In genomic region chr2:31572915-31573635, GRCm38 (mm10) we compare ENCODE assay signal across 8 mouse cellular contexts. TPM values are rescaled to one million over a fixed set of nuclear protein-coding genes. Genes with fewer than 3 reads are reported as not detected.
A peak's percentile ranks its signal among the peaks of the same experiment; 100 is the strongest.
DNase-seq lines count a peak whose midpoint lies in the region; TF ChIP-seq lines count a peak whose summit lies in the region.

No protein-coding gene starts in this region.

- peak; percentile 40 for DNase-seq in gastrocnemius, postnatal 14 days
- no peak for DNase-seq in gastrocnemius, postnatal 36 days
- DNase-seq in thymus, adult 2 months: no peak
- DNase-seq in thymus, postnatal 4 days: no peak
- peak; percentile 10 to 65 for DNase-seq in frontal cortex, adult 2 months (ENCODE audit: extremely low spot score in 1 of 2, low spot score in 1 of 2)
- DNase-seq in liver, adult 2 months (ENCODE audit: extremely low read depth, low read depth, low spot score): no peak
- no peak for DNase-seq in urinary bladder, postnatal 4 days (ENCODE audit: low spot score in 2 of 2)

- 5% methylated on average over 41 of the region's 41 CpGs for WGBS in thymus, adult 2 months
- WGBS in liver, adult 2 months: under 1% methylated on average over 38 of the region's 41 CpGs
- 1% methylated on average over 41 of the region's 41 CpGs for WGBS in small intestine, adult 2 months

- no peak overlapping the region for H3K27ac ChIP-seq in thymus, adult 2 months (ENCODE audit: control insufficient read depth, insufficient read depth, low read length)
- H3K27ac ChIP-seq in liver, adult 2 months (replicated peaks; ENCODE audit: insufficient read depth, low read depth, low read length): peak overlapping the region; percentile 1; the same call in 1 of the 2 replicates
- H3K27ac ChIP-seq in small intestine, adult 2 months (ENCODE audit: insufficient read depth, low read depth, low read length): no peak overlapping the region

- H3K27me3 ChIP-seq in thymus, adult 2 months (ENCODE audit: control insufficient read depth, insufficient read depth, low read length): no peaks in the 10 kb centered on the region
- no peaks in the 10 kb centered on the region for H3K27me3 ChIP-seq in liver, adult 2 months (ENCODE audit: control insufficient read depth, insufficient read depth, low read length)
- H3K27me3 ChIP-seq in small intestine, adult 2 months (ENCODE audit: control insufficient read depth, insufficient read depth, low read length): no peaks in the 10 kb centered on the region

- no peak; the same call in 1 of the 2 replicates for TF ChIP-seq POLR2A in thymus, adult 2 months (IDR thresholded peaks at IDR 0.05; ENCODE audit: control insufficient read depth, extremely low read depth, insufficient read depth, low read length, poor library complexity)
- TF ChIP-seq POLR2A in liver, adult 2 months (IDR thresholded peaks at IDR 0.05; ENCODE audit: extremely low read depth, insufficient read depth, low read length): no peak
- TF ChIP-seq POLR2A in small intestine, adult 2 months (IDR thresholded peaks at IDR 0.05; ENCODE audit: low read depth, low read length): no peak

- intact Hi-C loops in gastrocnemius, postnatal 14 days (cut with DNase I; ENCODE audit: low total_unique reads): no loop called here
- intact Hi-C loops in gastrocnemius, postnatal 36 days (cut with DNase I): no loop called here

- H3K4me1 ChIP-seq in thymus, adult 2 months (replicated peaks; ENCODE audit: control insufficient read depth, insufficient read depth, low read length): peaks cover 10% of the 10 kb centered on the region
- H3K4me1 ChIP-seq in liver, adult 2 months (ENCODE audit: control insufficient read depth, insufficient read depth, low read length): peaks cover 3% of the 10 kb centered on the region; the same call in 1 of the 2 replicates
- H3K4me1 ChIP-seq in small intestine, adult 2 months (ENCODE audit: control insufficient read depth, insufficient read depth, insufficient read length, low read length): no peaks in the 10 kb centered on the region; the same call in 1 of the 2 replicates

- peaks cover 28% of the 10 kb centered on the region; the same call in 1 of the 2 replicates for H3K79me2 ChIP-seq in liver, adult 2 months (ENCODE audit: control insufficient read depth, insufficient read depth, low read length)

- H3K9ac ChIP-seq in liver, adult 2 months (ENCODE audit: low read depth, low read length): peak overlapping the region; percentile 82

- no peaks in the 10 kb centered on the region for H3K36me3 ChIP-seq in thymus, adult 2 months (ENCODE audit: control insufficient read depth, insufficient read depth, low read length)
- no peaks in the 10 kb centered on the region for H3K36me3 ChIP-seq in liver, adult 2 months (ENCODE audit: control insufficient read depth, insufficient read depth, low read length)
- H3K36me3 ChIP-seq in small intestine, adult 2 months (ENCODE audit: control insufficient read depth, insufficient read depth, low read length): no peaks in the 10 kb centered on the region

- H3K4me3 ChIP-seq in thymus, adult 2 months (ENCODE audit: control insufficient read depth, insufficient read depth, low read length): peak overlapping the region; percentile 75
- H3K4me3 ChIP-seq in liver, adult 2 months (ENCODE audit: insufficient read depth, low read depth, low read length): peak overlapping the region; percentile 84
- peak overlapping the region; percentile 96 for H3K4me3 ChIP-seq in small intestine, adult 2 months (ENCODE audit: low read depth, low read length)

- TF ChIP-seq CTCF in thymus, adult 2 months (IDR thresholded peaks at IDR 0.05; ENCODE audit: borderline replicate concordance, control insufficient read depth, extremely low read depth, insufficient read depth, low read length, poor library complexity): no peak
- TF ChIP-seq CTCF in liver, adult 2 months (IDR thresholded peaks at IDR 0.05; ENCODE audit: low read depth, low read length): no peak
- no peak for TF ChIP-seq CTCF in small intestine, adult 2 months (IDR thresholded peaks at IDR 0.05; ENCODE audit: extremely low read depth, insufficient read length, insufficient replicate concordance, low read depth, low read length)

RNA-seq across cellular contexts. Expression of gene Fubp3, which starts 0.6 kb away (rescaled TPM):
- total RNA-seq in gastrocnemius, postnatal 14 days (2021): 10 to 100 TPM; 14.7 to 15.1 TPM
- total RNA-seq in gastrocnemius, postnatal 36 days (2021): 10 to 100 TPM in 1 of 2 experiments, 1 to 10 TPM in 1; 8.5 to 10.5 TPM
- polyA plus RNA-seq in thymus, adult 2 months (2012; rRNA removed): 56.3 and 69.5 TPM in 2 replicates
- polyA plus RNA-seq in frontal cortex, adult 2 months (2012; rRNA removed): 39.2 and 40.1 TPM in 2 replicates
- total RNA-seq in liver, adult 2 months (2014; rRNA removed): 16.3 and 17.2 TPM in 2 replicates
- 19.1 and 22.0 TPM in 2 replicates for polyA plus RNA-seq in liver, adult 2 months (2012; rRNA removed)
- polyA plus RNA-seq in small intestine, adult 2 months (2012; rRNA removed): 16.5 and 23.3 TPM in 2 replicates

Comparison
In these comparisons a context has a peak if more than half of its experiments do, and no peak if none do; other contexts are left out.
1. DNase-seq: peak in gastrocnemius, postnatal 14 days (single experiment) and frontal cortex, adult 2 months (2 of 2); none in gastrocnemius, postnatal 36 days (0 of 2), thymus, adult 2 months (single experiment), thymus, postnatal 4 days (single experiment), liver, adult 2 months (single experiment) and urinary bladder, postnatal 4 days (0 of 2).
2. Peak in every context shown above with its lines, with median percentiles within 50 percentile points of each other: H3K4me3 ChIP-seq.